In genomic region chr15:31284922-31285631, GRCm38 (mm10) we compare ENCODE assay signal across 11 mouse cellular contexts.
DNase-seq lines count a peak whose midpoint lies in the region; ATAC-seq lines count a peak whose summit lies in the region.
"Had no signal": no experiment of that assay in that cellular context is flagged by ENCODE, and none has a peak within 500 bp of the region (broad histone marks: within the 10 kb centered on the region; RNA-seq: fewer than 3 reads in every experiment).

No protein-coding gene starts in this region.

- peak; percentile 62; the same call in 1 of the 2 replicates for ATAC-seq in cerebellum, adult (ENCODE audit: insufficient number of reproducible peaks, low FRiP score, low TSS enrichment)

- DNase-seq in cerebellum, adult 11 months: no peak
- peak; percentile 53 for DNase-seq in layer of hippocampus, adult 11-12 months (ENCODE audit: low spot score)
- DNase-seq in layer of hippocampus, postnatal 25 days (ENCODE audit: extremely low spot score in 1 of 2, low spot score in 1 of 2): no peak
- DNase-seq in brain, adult 2 months (ENCODE audit: low read depth, low spot score): peak; percentile 64
- DNase-seq in layer of hippocampus, adult 18-20 months (ENCODE audit: low spot score in 2 of 2): peak; percentile 62 to 78
- DNase-seq in adipocyte (ENCODE audit: low spot score): no peak
- no peak for DNase-seq in adrenal gland, postnatal 25 days
- DNase-seq: kidney, adult 11 months; lung, postnatal 14 days; spleen, adult 18-20 months had no signal

Comparison
In these comparisons a context has a peak if more than half of its experiments do, and no peak if none do; other contexts are left out.
1. DNase-seq: peak in layer of hippocampus, adult 11-12 months (single experiment), brain, adult 2 months (single experiment) and layer of hippocampus, adult 18-20 months (2 of 2); none in cerebellum, adult 11 months (single experiment), layer of hippocampus, postnatal 25 days (0 of 2), adipocyte (single experiment) and adrenal gland, postnatal 25 days (single experiment).